Mouse (Mus musculus) brain, embryonic 14.5 days (tissue): Measurements from ENCODE around the gene Ankrd40.

Experiments
- CTCF ChIP-seq: fragments of 200-500 bp; IDR thresholded peaks from 2 replicates; pipeline ENCODE4 v1.5.1; 2012; ENCODE audit warnings: inconsistent platforms, mild to moderate bottlenecking, moderate library complexity, borderline replicate concordance; ENCODE audit not compliant: insufficient read depth, insufficient read length; ENCODE audit errors: extremely low read depth
- POLR2A ChIP-seq: fragments of 200-500 bp; IDR thresholded peaks from 2 replicates; pipeline ENCODE4 v1.6.1; 2012; ENCODE audit warnings: mild to moderate bottlenecking, inconsistent platforms, borderline replicate concordance; ENCODE audit not compliant: poor library complexity, insufficient read depth, insufficient read length, severe bottlenecking; ENCODE audit errors: extremely low read depth

DNA sequence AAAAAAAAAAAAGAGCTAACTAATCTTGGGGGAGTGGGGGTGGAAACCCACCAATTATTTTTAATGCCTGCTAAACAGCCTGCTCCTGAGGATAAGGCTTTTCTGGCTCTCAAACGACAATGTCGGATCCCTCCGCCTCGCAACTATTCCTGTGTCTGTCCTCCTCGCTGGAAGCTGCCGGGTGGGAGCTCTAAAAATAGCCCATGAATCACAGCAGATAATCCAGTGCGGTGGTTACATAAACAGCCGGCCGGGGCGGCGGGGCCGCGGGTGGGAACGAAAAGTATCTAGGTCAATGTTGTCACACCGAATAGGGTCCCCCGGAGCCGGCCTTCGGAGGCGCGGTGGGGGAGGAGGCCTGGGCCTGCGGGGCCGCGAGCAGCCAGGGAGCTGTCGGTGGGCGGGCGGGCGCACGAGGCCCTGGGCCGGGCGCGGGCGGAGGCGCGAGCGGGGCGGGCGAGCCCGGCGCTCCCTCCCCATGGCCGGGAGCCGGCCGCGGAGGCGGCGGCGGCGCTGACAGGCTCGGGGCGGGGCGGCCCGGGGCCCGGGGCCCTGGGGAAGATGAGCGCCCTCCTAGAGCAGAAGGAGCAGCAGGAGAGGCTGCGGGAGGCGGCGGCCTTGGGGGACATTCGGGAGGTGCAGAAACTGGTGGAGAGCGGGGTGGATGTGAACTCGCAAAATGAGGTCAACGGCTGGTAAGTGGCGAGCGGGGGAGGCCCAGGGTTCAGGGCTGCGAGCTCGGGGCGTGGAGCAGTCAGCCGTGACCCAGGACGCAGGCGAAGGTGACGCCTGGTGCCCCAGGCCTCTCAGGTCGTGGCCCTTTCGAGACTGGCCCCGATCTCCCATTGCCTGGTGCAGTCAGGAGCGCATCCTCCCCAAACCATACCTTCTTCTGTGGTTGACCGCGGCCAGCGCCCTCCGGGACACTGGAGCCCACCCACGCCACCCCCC lies at the start of gene Ankrd40:
- TF ChIP-seq POLR2A = peak; percentile 80; the same call in 1 of the 2 replicates
- no peak for TF ChIP-seq CTCF
